Mouse (Mus musculus): ENCODE results near the gene Spop. TPM values are rescaled to one million over a fixed set of nuclear protein-coding genes. Genes with fewer than 3 reads are reported as not detected.

The Spop gene
- polyA plus RNA-seq, 1 experiment: 71.4 TPM

DNA sequence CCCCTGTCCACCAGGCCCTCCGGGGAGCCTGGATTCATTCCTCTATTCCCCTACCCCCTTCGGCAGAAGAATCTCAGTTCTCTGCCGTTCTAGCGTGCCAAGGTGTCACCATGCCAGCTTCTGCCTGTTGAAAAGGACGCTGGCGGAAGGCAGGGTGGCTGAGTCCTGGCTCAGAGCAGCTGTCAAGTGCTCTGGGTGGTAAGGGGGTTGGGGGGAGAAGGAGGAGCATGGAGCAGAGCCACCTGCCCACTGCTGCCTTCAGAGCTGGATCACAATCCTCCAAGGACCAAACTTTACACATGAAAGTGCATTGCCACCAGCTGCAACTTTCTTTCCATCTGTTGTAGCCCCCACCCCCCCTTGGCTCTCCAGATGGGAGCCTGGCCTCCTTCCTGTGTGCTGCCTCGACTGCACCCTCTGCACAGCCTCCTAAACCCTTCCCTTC, 21.6 kb upstream of the Spop start:
- TF ChIP-seq CTCF (IDR thresholded peaks at IDR 0.05; ENCODE audit: borderline replicate concordance, extremely low read depth, insufficient read depth, insufficient read length): no peak
- TF ChIP-seq POLR2A (IDR thresholded peaks at IDR 0.05; ENCODE audit: borderline replicate concordance, extremely low read depth, insufficient read depth, insufficient read length, poor library complexity, severe bottlenecking): no peak
- DNase-seq (ENCODE audit: low read depth): peak; percentile 91

DNA sequence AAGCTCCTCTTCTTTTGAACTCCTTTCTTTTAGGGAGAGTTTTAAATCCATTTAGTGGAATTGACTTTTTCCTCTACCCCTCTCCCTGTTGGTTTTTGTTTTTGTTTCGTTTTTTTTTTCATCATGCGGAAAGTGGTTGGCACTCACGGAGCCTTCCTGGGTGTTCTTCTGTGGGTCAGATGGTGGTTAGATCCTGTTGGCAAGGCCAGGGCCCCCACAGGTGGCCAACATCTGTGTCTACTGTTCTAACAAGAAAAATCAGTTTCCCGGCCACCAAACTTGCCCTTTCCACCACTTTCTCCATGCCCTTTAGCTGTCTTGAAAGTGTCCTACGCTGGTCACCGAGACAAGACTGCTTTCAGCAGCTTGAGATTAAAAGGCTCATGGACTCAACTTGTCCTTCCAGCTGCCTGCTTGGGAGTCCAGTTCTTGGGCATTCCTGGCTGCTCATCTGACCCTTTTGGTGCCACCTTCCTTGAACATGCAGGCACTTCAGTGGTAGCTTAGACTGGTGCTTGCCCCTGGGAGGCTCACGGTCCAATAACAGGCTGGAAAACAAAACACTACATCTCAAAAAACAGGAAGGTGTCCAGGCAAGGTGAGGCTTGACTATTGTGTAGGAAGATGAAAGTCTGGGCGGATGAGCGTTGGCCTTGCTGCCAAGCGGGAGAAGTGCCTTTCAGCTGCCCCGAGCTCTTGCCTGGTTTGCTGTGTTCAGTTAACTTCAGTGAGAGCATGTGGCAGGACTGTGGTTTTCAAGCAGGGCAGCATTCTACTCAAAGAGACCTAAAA, 21.0 kb upstream of the Spop start:
- no peak for DNase-seq (ENCODE audit: low read depth)
- no peak for TF ChIP-seq POLR2A (IDR thresholded peaks at IDR 0.05; ENCODE audit: borderline replicate concordance, extremely low read depth, insufficient read depth, insufficient read length, poor library complexity, severe bottlenecking)

DNA sequence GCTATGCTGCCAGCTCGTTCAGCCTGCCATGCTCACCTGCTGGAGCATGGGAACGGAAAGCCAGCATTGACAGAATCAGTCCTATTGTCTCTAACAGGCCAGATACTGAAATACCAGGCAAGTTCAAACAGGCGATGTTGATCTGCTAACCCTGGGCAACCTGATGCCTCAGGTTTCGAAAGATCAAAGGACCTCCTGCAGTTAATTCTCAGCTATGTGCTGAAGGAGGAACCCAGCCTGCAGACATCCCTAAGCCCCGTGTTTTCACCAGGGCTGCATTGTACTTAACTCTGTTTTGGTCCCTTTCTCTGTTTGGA, 20.4 kb upstream of the Spop start:
- no peak for TF ChIP-seq POLR2A (IDR thresholded peaks at IDR 0.05; ENCODE audit: borderline replicate concordance, extremely low read depth, insufficient read depth, insufficient read length, poor library complexity, severe bottlenecking)
- TF ChIP-seq CTCF (IDR thresholded peaks at IDR 0.05; ENCODE audit: borderline replicate concordance, extremely low read depth, insufficient read depth, insufficient read length): no peak
- no peak for DNase-seq (ENCODE audit: low read depth)

DNA sequence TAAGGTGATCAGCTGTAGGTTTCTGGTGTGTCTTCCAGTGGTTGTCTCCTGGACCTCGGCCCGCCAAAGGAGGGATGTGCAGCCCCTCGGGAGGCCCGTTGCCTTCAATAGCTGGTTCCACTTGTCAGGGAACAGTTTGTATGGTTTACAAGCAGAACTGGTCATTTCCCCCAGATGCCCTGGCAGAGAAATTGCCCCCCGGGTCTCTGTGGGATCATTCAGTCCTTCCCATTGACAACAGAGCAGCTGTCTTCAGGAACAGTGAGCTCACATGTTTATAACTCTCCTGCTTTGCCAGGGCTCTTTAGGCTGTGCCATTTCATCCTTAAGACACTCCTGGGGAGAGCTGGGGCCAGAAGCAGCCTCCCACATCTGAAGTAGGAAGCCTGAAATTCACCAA, 19.8 kb upstream of the Spop start:
- no peak for DNase-seq (ENCODE audit: low read depth)
- TF ChIP-seq POLR2A (IDR thresholded peaks at IDR 0.05; ENCODE audit: borderline replicate concordance, extremely low read depth, insufficient read depth, insufficient read length, poor library complexity, severe bottlenecking) (no peak), CTCF (IDR thresholded peaks at IDR 0.05; ENCODE audit: borderline replicate concordance, extremely low read depth, insufficient read depth, insufficient read length) (no peak)

DNA sequence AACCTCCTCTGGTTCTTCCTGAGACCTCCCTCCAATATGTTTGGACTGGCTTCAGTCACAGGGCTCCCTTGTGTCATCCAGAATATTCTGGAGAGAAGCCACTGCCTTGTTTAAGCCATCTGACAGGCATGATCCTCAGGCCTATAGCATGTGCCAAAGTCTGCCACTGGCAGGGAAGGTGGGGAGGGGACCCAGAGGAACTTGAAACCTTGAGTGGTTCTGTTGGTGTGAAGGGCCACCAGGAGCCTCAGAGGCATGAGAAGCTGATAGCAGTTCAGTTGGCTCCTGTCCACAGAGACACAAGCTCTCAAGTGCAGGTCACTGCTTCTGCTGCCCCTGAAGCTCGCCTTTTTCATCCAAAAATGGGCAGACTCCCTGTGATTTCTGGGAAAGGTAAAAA, 17.3 kb upstream of the Spop start:
- peak; percentile 23 for DNase-seq (ENCODE audit: low read depth)
- TF ChIP-seq CTCF (IDR thresholded peaks at IDR 0.05; ENCODE audit: borderline replicate concordance, extremely low read depth, insufficient read depth, insufficient read length) (no peak), POLR2A (IDR thresholded peaks at IDR 0.05; ENCODE audit: borderline replicate concordance, extremely low read depth, insufficient read depth, insufficient read length, poor library complexity, severe bottlenecking) (no peak)

DNA sequence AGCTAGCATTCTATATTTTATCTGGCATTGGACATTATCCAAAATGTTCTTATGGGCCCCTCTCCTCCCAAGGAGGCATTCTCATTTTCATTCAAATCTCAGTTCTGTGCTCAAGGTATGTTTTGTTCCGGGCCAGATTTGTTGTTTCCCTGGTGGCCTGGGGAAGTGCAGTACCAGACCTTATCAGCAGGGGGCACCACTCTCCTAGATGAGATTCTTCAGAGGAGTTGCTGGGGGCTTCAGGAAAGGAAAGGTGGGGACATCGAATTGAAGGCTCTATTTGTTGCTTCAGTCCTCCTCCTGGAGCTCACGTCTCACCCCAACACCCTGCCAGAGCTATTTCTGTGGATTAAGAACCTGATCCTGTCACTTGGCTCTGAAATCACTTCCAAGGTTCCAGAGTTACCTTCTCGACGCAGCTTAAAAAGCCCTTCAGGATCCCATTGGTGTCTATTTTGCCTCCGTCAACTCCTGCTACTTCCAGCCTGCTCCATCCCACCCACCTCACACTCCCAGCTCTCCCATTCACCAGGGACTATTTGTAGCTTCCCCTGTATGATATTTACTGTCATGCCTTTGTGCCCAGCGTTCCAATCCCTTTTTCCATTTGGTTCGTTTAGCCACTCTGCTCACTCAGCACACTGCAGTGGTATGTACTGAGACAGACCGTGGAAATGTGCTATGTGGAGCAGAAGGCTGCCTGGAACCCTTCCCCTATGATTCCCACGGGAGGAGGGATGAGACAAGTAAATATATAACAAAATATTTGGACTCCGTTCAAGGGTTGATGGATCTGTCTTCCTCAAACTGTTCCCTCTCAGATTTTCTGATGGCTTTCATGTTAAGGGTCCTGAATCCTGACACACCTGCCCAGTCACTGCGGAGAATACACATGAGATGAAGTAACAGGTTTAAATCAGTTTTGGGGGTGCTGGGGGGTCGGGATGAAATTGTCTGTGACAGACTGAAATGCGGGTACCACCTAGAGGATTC, 15.7 kb upstream of the Spop start:
- peak; percentile 78 for DNase-seq (ENCODE audit: low read depth)
- no peak for TF ChIP-seq POLR2A (IDR thresholded peaks at IDR 0.05; ENCODE audit: borderline replicate concordance, extremely low read depth, insufficient read depth, insufficient read length, poor library complexity, severe bottlenecking)
- TF ChIP-seq CTCF (IDR thresholded peaks at IDR 0.05; ENCODE audit: borderline replicate concordance, extremely low read depth, insufficient read depth, insufficient read length): peak; percentile 89; the same call in 1 of the 2 replicates

DNA sequence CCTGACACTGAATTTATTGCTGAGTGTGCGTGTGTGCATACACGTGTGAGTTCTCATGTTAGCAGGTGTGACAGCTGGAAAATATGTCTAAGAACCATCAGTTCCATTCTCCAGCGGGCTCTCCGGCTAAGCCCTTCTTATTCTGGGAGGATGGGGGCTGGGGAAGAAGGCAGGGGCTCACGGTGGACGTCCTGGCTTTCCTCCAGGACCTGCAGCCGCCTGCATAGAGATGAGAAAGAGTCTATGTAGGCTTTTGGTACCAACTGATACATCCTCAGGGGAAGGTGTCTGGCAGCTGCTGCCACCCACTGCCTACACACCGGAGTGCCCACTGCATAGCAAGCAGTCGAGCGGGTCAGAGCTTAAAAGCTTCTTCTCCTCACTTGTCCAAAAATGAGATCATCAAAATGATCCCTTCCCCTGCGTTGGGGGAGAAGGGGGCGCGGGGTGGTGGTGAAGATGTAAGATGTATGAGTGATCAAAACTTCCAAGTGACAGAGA, 14.3 kb upstream of the Spop start:
- peak; percentile 52 for DNase-seq (ENCODE audit: low read depth)
- no peak for TF ChIP-seq CTCF (IDR thresholded peaks at IDR 0.05; ENCODE audit: borderline replicate concordance, extremely low read depth, insufficient read depth, insufficient read length)
- TF ChIP-seq POLR2A (IDR thresholded peaks at IDR 0.05; ENCODE audit: borderline replicate concordance, extremely low read depth, insufficient read depth, insufficient read length, poor library complexity, severe bottlenecking): no peak

DNA sequence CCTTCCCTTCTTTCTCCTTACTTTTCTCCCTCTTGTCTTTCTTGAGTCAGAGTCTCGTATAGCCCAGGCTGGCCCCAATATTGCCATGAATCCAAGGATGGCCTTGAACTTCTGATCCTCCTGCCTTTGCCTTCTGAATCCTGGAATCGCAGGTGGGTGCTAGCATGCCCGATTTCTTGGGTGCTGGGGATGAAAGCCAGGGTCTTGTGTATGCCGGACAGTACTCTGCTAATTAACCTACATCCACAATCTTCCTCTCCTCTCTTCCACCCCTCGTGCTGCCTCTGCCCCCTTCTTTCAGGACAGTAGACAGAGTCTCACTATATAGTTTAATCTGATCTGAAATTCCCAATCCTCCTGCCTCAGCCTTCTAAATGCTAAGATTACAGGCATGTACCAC, 12.3 kb upstream of the Spop start:
- no peak for DNase-seq (ENCODE audit: low read depth)
- TF ChIP-seq CTCF (IDR thresholded peaks at IDR 0.05; ENCODE audit: borderline replicate concordance, extremely low read depth, insufficient read depth, insufficient read length) (no peak), POLR2A (IDR thresholded peaks at IDR 0.05; ENCODE audit: borderline replicate concordance, extremely low read depth, insufficient read depth, insufficient read length, poor library complexity, severe bottlenecking) (no peak)

DNA sequence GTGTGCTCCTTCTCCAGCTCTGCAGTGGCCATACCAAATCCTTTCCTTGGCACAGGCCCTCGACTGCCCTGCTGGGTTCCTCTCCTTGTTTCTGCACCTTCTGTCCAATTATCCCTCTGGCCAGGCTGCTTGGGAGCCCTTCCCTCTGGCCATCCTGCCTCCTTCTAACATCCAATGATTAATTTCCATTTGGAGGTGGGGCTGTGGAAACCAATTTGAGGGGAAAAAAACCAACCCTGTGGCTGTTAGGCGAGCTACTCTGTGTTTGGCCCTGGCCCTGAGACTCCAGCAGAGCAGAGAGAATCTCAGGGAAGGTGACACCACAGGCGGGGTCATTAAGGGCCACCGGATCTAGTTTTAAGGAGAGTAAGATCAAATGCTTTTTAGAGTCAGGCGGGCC, 11.7 kb upstream of the Spop start:
- DNase-seq (ENCODE audit: low read depth): peak; percentile 61

DNA sequence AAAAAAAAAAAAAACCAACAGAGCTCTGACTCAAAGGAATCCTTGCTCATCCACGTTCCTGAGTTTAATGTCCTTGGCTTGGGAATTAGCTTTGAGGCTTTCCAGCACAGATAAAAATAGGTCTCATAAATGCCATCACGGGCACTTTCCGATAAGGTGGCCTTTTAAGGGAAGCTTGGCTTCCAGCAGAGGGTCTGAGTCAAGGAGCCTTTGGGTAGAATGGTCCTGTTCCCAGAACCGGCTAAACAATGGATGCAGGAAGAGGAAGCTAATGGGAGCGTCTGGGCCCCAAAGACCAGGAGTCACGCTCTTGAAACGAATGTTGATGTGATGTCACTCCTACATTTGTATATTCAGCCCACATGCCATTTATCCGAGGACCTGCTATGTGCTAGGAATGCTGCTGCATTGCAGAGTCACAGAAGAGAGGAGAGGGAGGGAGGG, 11.2 kb upstream of the Spop start:
- DNase-seq (ENCODE audit: low read depth): no peak
- TF ChIP-seq POLR2A (IDR thresholded peaks at IDR 0.05; ENCODE audit: borderline replicate concordance, extremely low read depth, insufficient read depth, insufficient read length, poor library complexity, severe bottlenecking) (no peak), CTCF (IDR thresholded peaks at IDR 0.05; ENCODE audit: borderline replicate concordance, extremely low read depth, insufficient read depth, insufficient read length) (no peak)

More for the DNA sequence above, 11.7 kb upstream of the Spop start:
- TF ChIP-seq CTCF (IDR thresholded peaks at IDR 0.05; ENCODE audit: borderline replicate concordance, extremely low read depth, insufficient read depth, insufficient read length) (no peak), POLR2A (IDR thresholded peaks at IDR 0.05; ENCODE audit: borderline replicate concordance, extremely low read depth, insufficient read depth, insufficient read length, poor library complexity, severe bottlenecking) (no peak)
